Mouse (Mus musculus) kidney, adult 2 months (tissue): ENCODE measurements around the gene Prkg1.

Experiments used
- CTCF ChIP-seq: fragments of 200-500 bp; conservative IDR thresholded peaks from 2 replicates; pipeline ENCODE4 v1.5.1; 2011; ENCODE audit warnings: low read depth, mild to moderate bottlenecking, control low read depth, low read length, moderate library complexity, mixed read lengths; ENCODE audit not compliant: insufficient read depth, insufficient read length
- POLR2A ChIP-seq: fragments of 200-500 bp; IDR thresholded peaks from one replicate; pipeline ENCODE4 v1.6.1; 2011; ENCODE audit warnings: low read depth, low read length, control low read depth

GRCm38 (mm10) chr19:31228385-31228784, 536.4 kb downstream of the Prkg1 start:
- TF ChIP-seq POLR2A = no peak
- TF ChIP-seq CTCF = no peak
